Mouse (Mus musculus) lung, postnatal 14 days (tissue): ENCODE measurements around the gene Dpep2nb.
"Not testable (repeated sequence)": the region's sequence is repeated elsewhere in the genome, so short reads cannot be mapped to it uniquely, and the experiment has no call there.

Experiments used
- DNase-seq: peaks from one replicate; pipeline ENCODE4 v3.0.0; 2021

The Dpep2nb gene

GRCm38 (mm10) chr8:106005875-106006274, at the start of gene Dpep2nb:
TSS of gene Dpep2nb (minus strand) at chr8:106005975.
- DNase-seq: no peak

GRCm38 (mm10) chr8:106055038-106055437, 49.3 kb upstream of the Dpep2nb start:
- no peak for DNase-seq

- DNase-seq: peak; percentile 60
These were observed 48.5 kb upstream of the Dpep2nb start for GRCm38 (mm10) chr8:106054190-106054811.

- no peak for DNase-seq
These were observed 46.8 kb upstream of the Dpep2nb start for GRCm38 (mm10) chr8:106052510-106053089.

- no peak for DNase-seq
These were observed 45.3 kb upstream of the Dpep2nb start for GRCm38 (mm10) chr8:106051068-106051467.

GRCm38 (mm10) chr8:106049840-106050239, 44.1 kb upstream of the Dpep2nb start:
- no peak for DNase-seq

- no peak for DNase-seq
These were observed 42.3 kb upstream of the Dpep2nb start for GRCm38 (mm10) chr8:106047854-106048630.

- no peak for DNase-seq
These were observed 41.2 kb upstream of the Dpep2nb start for GRCm38 (mm10) chr8:106046872-106047559.

GRCm38 (mm10) chr8:106044151-106044550, 38.4 kb upstream of the Dpep2nb start:
- DNase-seq: peak; percentile 10

- DNase-seq: no peak
These were observed 37.3 kb upstream of the Dpep2nb start for GRCm38 (mm10) chr8:106043055-106043454.

- no peak for DNase-seq
These were observed 34.4 kb upstream of the Dpep2nb start for GRCm38 (mm10) chr8:106040218-106040617.

- DNase-seq: no peak
These were observed 33.8 kb upstream of the Dpep2nb start for GRCm38 (mm10) chr8:106039605-106040004.

GRCm38 (mm10) chr8:106038721-106039120, 32.9 kb upstream of the Dpep2nb start:
- DNase-seq: no peak

- DNase-seq: peak; percentile 84
These were observed 16.7 kb upstream of the Dpep2nb start for GRCm38 (mm10) chr8:106022483-106022882.

- DNase-seq: no peak
These were observed 12.3 kb upstream of the Dpep2nb start for GRCm38 (mm10) chr8:106018039-106018438.

GRCm38 (mm10) chr8:106017130-106017529, 11.4 kb upstream of the Dpep2nb start:
- DNase-seq: no peak

- no peak for DNase-seq
These were observed 10.5 kb upstream of the Dpep2nb start for GRCm38 (mm10) chr8:106016284-106016683.

GRCm38 (mm10) chr8:106012203-106012602, 6.4 kb upstream of the Dpep2nb start:
- DNase-seq: not testable (repeated sequence)

GRCm38 (mm10) chr8:106011643-106011986, 5.8 kb upstream of the Dpep2nb start, which contains the start of gene Ddx28:
TSS of gene Ddx28 (minus strand) at chr8:106011882.
- no peak for DNase-seq

GRCm38 (mm10) chr8:106010748-106011642, 5.2 kb upstream of the Dpep2nb start:
- DNase-seq: peak; percentile 93

- DNase-seq: not testable (repeated sequence)
These were observed 2.1 kb upstream of the Dpep2nb start for GRCm38 (mm10) chr8:106007891-106008290.

- no peak for DNase-seq
These were observed 1.4 kb upstream of the Dpep2nb start for GRCm38 (mm10) chr8:106007135-106007534.
